In the genomic region with DNA sequence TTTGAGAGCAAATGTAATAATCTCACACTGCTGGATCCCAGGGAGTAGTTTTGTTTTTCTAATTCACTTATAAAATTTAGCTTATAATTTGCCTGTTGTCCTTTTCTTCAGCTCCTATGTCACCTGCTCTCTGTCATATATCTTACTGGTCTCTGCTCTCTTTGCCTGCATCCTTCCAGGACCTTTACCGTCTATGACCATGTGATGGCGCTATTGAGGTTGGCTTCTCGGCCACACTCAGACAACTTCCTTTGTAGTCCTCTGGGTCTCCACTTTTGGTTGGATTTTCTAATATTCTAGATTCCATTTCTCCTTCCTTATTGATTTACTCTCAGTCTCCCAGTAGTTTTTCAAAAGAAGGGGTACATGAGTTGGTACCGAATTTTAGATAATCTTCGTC, we compare ENCODE assay signal across 9 mouse cellular contexts.
DNase-seq lines count a peak whose midpoint lies in the region; ATAC-seq and TF ChIP-seq lines count a peak whose summit lies in the region.
"Had no signal": no experiment of that assay in that cellular context is flagged by ENCODE, and none has a peak within 500 bp of the region (broad histone marks: within the 10 kb centered on the region; RNA-seq: fewer than 3 reads in every experiment).

No protein-coding gene starts in this region.

- no peak overlapping the region for H3K27ac ChIP-seq in heart, adult 2 months
- no peak overlapping the region for H3K27ac ChIP-seq in forebrain, embryonic 13.5 days

- no peaks in the 10 kb centered on the region for H3K27me3 ChIP-seq in heart, adult 2 months (ENCODE audit: control insufficient read depth, insufficient read depth, low read length)
- no peaks in the 10 kb centered on the region for H3K27me3 ChIP-seq in forebrain, embryonic 13.5 days
- H3K27me3 ChIP-seq: megakaryocyte, embryonic 14.5 days had no signal

- no peak for ATAC-seq in forebrain, embryonic 13.5 days

- no peak for TF ChIP-seq POLR2A in heart, adult 2 months (IDR thresholded peaks at IDR 0.05; ENCODE audit: insufficient read depth, low read depth, low read length)

- H3K4me1 ChIP-seq in heart, adult 2 months (ENCODE audit: control insufficient read depth, insufficient read depth, low read length), result no peaks in the 10 kb centered on the region
- no peaks in the 10 kb centered on the region for H3K4me1 ChIP-seq in forebrain, embryonic 13.5 days

- DNase-seq in heart, adult 2 months, result no peak
- DNase-seq in heart, postnatal 4 days, result no peak
- peak; percentile 26 for DNase-seq in right cerebral cortex, adult 18-20 months
- DNase-seq in right cerebral cortex, postnatal 25 days, result no peak
- DNase-seq in cerebellum, postnatal 14 days, result peak; percentile 37 to 63
- DNase-seq in urinary bladder, adult 18-20 months (ENCODE audit: low spot score in 2 of 2), result no peak
- no peak for DNase-seq in kidney, postnatal 4 days

- no peak overlapping the region for H3K9ac ChIP-seq in heart, adult 2 months (ENCODE audit: low read depth, low read length)
- H3K9ac ChIP-seq in forebrain, embryonic 13.5 days, result no peak overlapping the region

- no peaks in the 10 kb centered on the region for H3K9me3 ChIP-seq in forebrain, embryonic 13.5 days (replicated peaks)
- H3K9me3 ChIP-seq: megakaryocyte, embryonic 14.5 days had no signal

- H3K36me3 ChIP-seq in heart, adult 2 months (ENCODE audit: control insufficient read depth, insufficient read depth, low read length), result no peaks in the 10 kb centered on the region
- no peaks in the 10 kb centered on the region for H3K36me3 ChIP-seq in forebrain, embryonic 13.5 days (ENCODE audit: poor library complexity, severe bottlenecking)

- 44% methylated on average over 5 of the region's 5 CpGs for WGBS in heart, adult 2 months
- 46% methylated on average over 5 of the region's 5 CpGs for WGBS in forebrain, embryonic 13.5 days

- no peak overlapping the region for H3K4me3 ChIP-seq in heart, adult 2 months
- H3K4me3 ChIP-seq in forebrain, embryonic 13.5 days, result no peak overlapping the region
- H3K4me3 ChIP-seq: megakaryocyte, embryonic 14.5 days had no signal

- H3K4me2 ChIP-seq in forebrain, embryonic 13.5 days, result no peak overlapping the region

- peak; percentile 22 for TF ChIP-seq CTCF in heart, adult 2 months (IDR thresholded peaks at IDR 0.05)

- intact Hi-C loops in heart, adult 2 months (cut with DNase I), result no loop called here

- no peak for TF ChIP-seq EP300 in heart, adult 2 months (IDR thresholded peaks at IDR 0.05; ENCODE audit: insufficient read depth, low read depth, low read length)

- H3K79me2 ChIP-seq in heart, adult 2 months (replicated peaks; ENCODE audit: control insufficient read depth, insufficient read depth, low read length), result no peaks in the 10 kb centered on the region

Comparison
In these comparisons a context has a peak if more than half of its experiments do, and no peak if none do; other contexts are left out.
1. DNase-seq: peak in right cerebral cortex, adult 18-20 months (single experiment) and cerebellum, postnatal 14 days (2 of 2); none in heart, adult 2 months (0 of 2), heart, postnatal 4 days (single experiment), right cerebral cortex, postnatal 25 days (single experiment), urinary bladder, adult 18-20 months (0 of 2) and kidney, postnatal 4 days (0 of 2).